ENCODE assay signal across 10 mouse cellular contexts in genomic region chr10:70993497-70994134, GRCm38 (mm10).
DNase-seq lines count a peak whose midpoint lies in the region; ATAC-seq and TF ChIP-seq lines count a peak whose summit lies in the region.
"Had no signal": no experiment of that assay in that cellular context is flagged by ENCODE, and none has a peak within 500 bp of the region (broad histone marks: within the 10 kb centered on the region; RNA-seq: fewer than 3 reads in every experiment).

No protein-coding gene starts in this region.

- no peak for DNase-seq in midbrain, embryonic 11.5 days (ENCODE audit: low spot score, missing footprints)
- DNase-seq in midbrain, embryonic 10.5 days (ENCODE audit: low spot score), result no peak
- peak; percentile 87 for DNase-seq in forebrain, postnatal 0 days
- DNase-seq in layer of hippocampus, adult 9-11 months, result peak; percentile 72
- no peak for DNase-seq in lung, postnatal 14 days
- DNase-seq in adrenal gland, postnatal 25 days, result no peak
- DNase-seq: kidney, adult 2 months; thymus, adult 18-20 months had no signal

- TF ChIP-seq CTCF in forebrain, postnatal 0 days (IDR thresholded peaks at IDR 0.05; ENCODE audit: low read depth), result no peak

- H3K27me3 ChIP-seq in midbrain, embryonic 11.5 days (ENCODE audit: control insufficient read depth, insufficient read depth, low read length), result no peaks in the 10 kb centered on the region
- H3K27me3 ChIP-seq in midbrain, embryonic 10.5 days (ENCODE audit: low read depth, poor library complexity, severe bottlenecking), result no peaks in the 10 kb centered on the region
- H3K27me3 ChIP-seq in forebrain, postnatal 0 days (ENCODE audit: insufficient read depth, low read length), result no peaks in the 10 kb centered on the region
- no peaks in the 10 kb centered on the region for H3K27me3 ChIP-seq in neural tube, embryonic 15.5 days (replicated peaks)
- H3K27me3 ChIP-seq: embryonic facial prominence, embryonic 13.5 days had no signal

- no peak overlapping the region for H3K4me2 ChIP-seq in midbrain, embryonic 11.5 days
- peak overlapping the region; percentile 21; the same call in 1 of the 2 replicates for H3K4me2 ChIP-seq in forebrain, postnatal 0 days (ENCODE audit: low read depth)
- H3K4me2 ChIP-seq in neural tube, embryonic 15.5 days, result no peak overlapping the region
- H3K4me2 ChIP-seq: embryonic facial prominence, embryonic 13.5 days had no signal

- H3K36me3 ChIP-seq in midbrain, embryonic 11.5 days (ENCODE audit: control insufficient read depth, insufficient read depth, low read length), result no peaks in the 10 kb centered on the region
- no peaks in the 10 kb centered on the region for H3K36me3 ChIP-seq in midbrain, embryonic 10.5 days
- H3K36me3 ChIP-seq in forebrain, postnatal 0 days (ENCODE audit: insufficient read depth), result no peaks in the 10 kb centered on the region
- H3K36me3 ChIP-seq in neural tube, embryonic 15.5 days, result no peaks in the 10 kb centered on the region
- H3K36me3 ChIP-seq: embryonic facial prominence, embryonic 13.5 days had no signal

- H3K4me1 ChIP-seq in midbrain, embryonic 11.5 days (ENCODE audit: control insufficient read depth, insufficient read depth, low read length), result no peaks in the 10 kb centered on the region
- H3K4me1 ChIP-seq in midbrain, embryonic 10.5 days, result no peaks in the 10 kb centered on the region
- H3K4me1 ChIP-seq in forebrain, postnatal 0 days (ENCODE audit: insufficient read depth), result peaks cover 9% of the 10 kb centered on the region
- peaks cover 5% of the 10 kb centered on the region for H3K4me1 ChIP-seq in neural tube, embryonic 15.5 days
- H3K4me1 ChIP-seq: embryonic facial prominence, embryonic 13.5 days had no signal

- H3K4me3 ChIP-seq in midbrain, embryonic 11.5 days (ENCODE audit: low read depth, low read length), result no peak overlapping the region
- no peak overlapping the region for H3K4me3 ChIP-seq in midbrain, embryonic 10.5 days
- no peak overlapping the region for H3K4me3 ChIP-seq in forebrain, postnatal 0 days (ENCODE audit: low read depth, low read length)
- H3K4me3 ChIP-seq in neural tube, embryonic 15.5 days (replicated peaks), result no peak overlapping the region
- H3K4me3 ChIP-seq: embryonic facial prominence, embryonic 13.5 days had no signal

- 0 out of 2 replicates have a peak, but pooled peaks have one; percentile 62 for ATAC-seq in midbrain, embryonic 11.5 days (ENCODE audit: low FRiP score)
- peak; percentile 97 for ATAC-seq in forebrain, postnatal 0 days
- peak; percentile 86 for ATAC-seq in neural tube, embryonic 15.5 days (ENCODE audit: low FRiP score)

- no peak overlapping the region for H3K9ac ChIP-seq in midbrain, embryonic 11.5 days (ENCODE audit: low read length)
- H3K9ac ChIP-seq in forebrain, postnatal 0 days, result 0 out of 2 replicates have a peak overlapping the region, but pooled peaks have one; percentile 1
- H3K9ac ChIP-seq in neural tube, embryonic 15.5 days (replicated peaks), result no peak overlapping the region
- H3K9ac ChIP-seq: embryonic facial prominence, embryonic 13.5 days had no signal

- 76% methylated on average over 6 of the region's 6 CpGs for WGBS in midbrain, embryonic 11.5 days
- WGBS in midbrain, embryonic 10.5 days, result 86% methylated on average over 6 of the region's 6 CpGs
- WGBS in forebrain, postnatal 0 days, result 31% methylated on average over 6 of the region's 6 CpGs
- WGBS in neural tube, embryonic 15.5 days, result 48% methylated on average over 6 of the region's 6 CpGs

- H3K27ac ChIP-seq in midbrain, embryonic 11.5 days (ENCODE audit: low read depth, low read length), result no peak overlapping the region
- H3K27ac ChIP-seq in midbrain, embryonic 10.5 days (replicated peaks), result no peak overlapping the region
- H3K27ac ChIP-seq in forebrain, postnatal 0 days (ENCODE audit: low read depth, low read length), result peak overlapping the region; percentile 79
- no peak overlapping the region for H3K27ac ChIP-seq in neural tube, embryonic 15.5 days (replicated peaks)
- H3K27ac ChIP-seq: embryonic facial prominence, embryonic 13.5 days had no signal

- H3K9me3 ChIP-seq in midbrain, embryonic 11.5 days (ENCODE audit: control insufficient read depth, low read length), result no peaks in the 10 kb centered on the region
- H3K9me3 ChIP-seq in midbrain, embryonic 10.5 days (replicated peaks), result no peaks in the 10 kb centered on the region
- no peaks in the 10 kb centered on the region for H3K9me3 ChIP-seq in forebrain, postnatal 0 days (ENCODE audit: low read length)
- no peaks in the 10 kb centered on the region for H3K9me3 ChIP-seq in neural tube, embryonic 15.5 days (replicated peaks)
- H3K9me3 ChIP-seq: embryonic facial prominence, embryonic 13.5 days had no signal

Comparison
In these comparisons a context has a peak if more than half of its experiments do, and no peak if none do; other contexts are left out.
1. DNase-seq: peak in forebrain, postnatal 0 days (single experiment) and layer of hippocampus, adult 9-11 months (single experiment); none in midbrain, embryonic 11.5 days (single experiment), midbrain, embryonic 10.5 days (single experiment), lung, postnatal 14 days (single experiment) and adrenal gland, postnatal 25 days (single experiment).
2. Peak in every context shown above with its lines, with median percentiles within 50 percentile points of each other: ATAC-seq.